Mouse (Mus musculus) E14TG2a.4 (cell line): Measurements from ENCODE around the gene Gramd1a.

Experiments used
- CTCF ChIP-seq: conservative IDR thresholded peaks from 2 replicates; pipeline ENCODE4 v1.5.1; 2014; ENCODE audit warnings: low read length
- POU5F1 ChIP-seq: IDR thresholded peaks from 2 replicates; pipeline ENCODE4 v1.6.1; 2014; ENCODE audit warnings: low read length, borderline replicate concordance

DNA sequence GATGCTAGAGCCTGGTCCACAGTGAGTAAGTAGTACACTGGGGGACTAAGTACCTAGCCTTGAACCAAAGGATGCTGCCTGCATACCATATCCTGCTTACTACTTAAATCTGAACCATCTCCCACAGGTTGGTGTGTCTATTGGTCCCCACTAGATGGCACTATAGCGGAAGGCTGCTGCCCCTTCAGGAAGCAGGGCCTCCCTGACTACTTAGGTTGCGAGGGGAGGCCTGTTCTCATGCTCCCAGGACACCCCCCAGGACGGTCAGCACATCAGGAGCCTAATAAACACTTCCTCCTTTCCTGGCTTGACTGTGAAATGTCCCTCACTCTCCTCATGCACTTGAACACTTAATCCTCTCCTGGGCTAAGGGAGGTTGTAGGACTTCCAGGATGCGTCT is 24.9 kb downstream of the Gramd1a start:
- peak; percentile 78 for TF ChIP-seq CTCF
- TF ChIP-seq POU5F1: no peak
